Mouse (Mus musculus) cerebellum, postnatal 4 days (tissue): ENCODE data around the gene Strc.
A peak's percentile ranks its signal among the peaks of the same experiment; 100 is the strongest.

Source experiments
- DNase-seq, 2 experiments: peaks; one replicate each; pipeline ENCODE4 v3.0.0; 2022; ENCODE audit warnings: low spot score in 2 of 2, mixed read lengths in 1 of 2

Strc gene

GRCm38 (mm10) chr2:121354820-121355592 lies 32.0 kb downstream of the Strc start, which contains the start of gene Ppip5k1:
Ppip5k1 (minus strand) TSS chr2:121355396.
- DNase-seq, result peak; percentile 98

GRCm38 (mm10) chr2:121354378-121354777 lies 32.6 kb downstream of the Strc start:
- no peak for DNase-seq

GRCm38 (mm10) chr2:121353156-121353555 lies 33.8 kb downstream of the Strc start:
- no peak for DNase-seq

GRCm38 (mm10) chr2:121339057-121339456 lies 47.9 kb downstream of the Strc start:
- no peak for DNase-seq

GRCm38 (mm10) chr2:121329492-121329891 lies 57.5 kb downstream of the Strc start:
- no peak for DNase-seq

GRCm38 (mm10) chr2:121323693-121324470 lies 63.1 kb downstream of the Strc start:
- no peak for DNase-seq

GRCm38 (mm10) chr2:121323041-121323440 lies 63.9 kb downstream of the Strc start:
- no peak for DNase-seq

GRCm38 (mm10) chr2:121316278-121316677 lies 70.7 kb downstream of the Strc start:
- no peak for DNase-seq
